Mouse (Mus musculus) forebrain, postnatal 0 days (tissue): ENCODE results near the gene Mecr. TPM values are rescaled to one million over a fixed set of nuclear protein-coding genes. Genes with fewer than 3 reads are reported as not detected.

Experiments used
- ATAC-seq: fragments of 200-750 bp; cut with Nextera tagmentation; 2 replicates; pipeline ENCODE4 v1.8.0; 2017; ENCODE audit warnings: mild to moderate bottlenecking, moderate library complexity
- DNase-seq: peaks from one replicate; pipeline ENCODE4 v3.0.0-alpha.2; 2015
- H3K27ac ChIP-seq: fragments of 300-500 bp; sonication (generic); 2 replicates; pipeline ENCODE4 v1.5.1; 2014; ENCODE audit warnings: low read depth, mild to moderate bottlenecking, antibody characterized with exemption, low read length, moderate library complexity, mixed read lengths
- H3K27me3 ChIP-seq: fragments of 300-500 bp; sonication (generic); 2 replicates; pipeline ENCODE4 v1.6.1; 2014; ENCODE audit warnings: mild to moderate bottlenecking, low read length, mixed read lengths; ENCODE audit not compliant: insufficient read depth
- H3K36me3 ChIP-seq: fragments of 300-500 bp; sonication (generic); 2 replicates; pipeline ENCODE4 v1.6.1; 2014; ENCODE audit warnings: mild to moderate bottlenecking, moderate library complexity; ENCODE audit not compliant: insufficient read depth
- H3K4me1 ChIP-seq: fragments of 300-500 bp; sonication (generic); 2 replicates; pipeline ENCODE4 v1.6.1; 2014; ENCODE audit warnings: antibody characterized with exemption; ENCODE audit not compliant: insufficient read depth
- H3K4me2 ChIP-seq: fragments of 300-500 bp; sonication (generic); 2 replicates; pipeline ENCODE4 v1.6.1; 2014; ENCODE audit warnings: low read depth, mild to moderate bottlenecking, moderate library complexity
- H3K4me3 ChIP-seq: fragments of 300-500 bp; sonication (generic); 2 replicates; pipeline ENCODE4 v1.5.1; 2014; ENCODE audit warnings: low read depth, low read length, mixed read lengths
- H3K9ac ChIP-seq: fragments of 300-500 bp; sonication (generic); 2 replicates; pipeline ENCODE4 v1.6.1; 2014; ENCODE audit warnings: mild to moderate bottlenecking
- H3K9me3 ChIP-seq: fragments of 300-500 bp; sonication (generic); 2 replicates; pipeline ENCODE4 v1.6.1; 2016; ENCODE audit warnings: low read length
- CTCF ChIP-seq: sonication (generic); IDR thresholded peaks from 2 replicates; pipeline ENCODE4 v1.5.1; 2016; ENCODE audit warnings: antibody characterized with exemption, control low read depth, low read depth
- WGBS: fragments of 180-500 bp; shearing (Covaris S2); extraction: QIAGEN DNeasy Blood & Tissue Kit; methylation state at CpG from one replicate; pipeline ENCODE4 v1.1.7; 2014; 5-methylcytosine and 5-hydroxymethylcytosine counted together
- polyA plus RNA-seq: library from polyadenylated mRNA; unstranded; fragments of >200 nt; fragmentation: Nextera tagmentation; extraction: Ambion mirVana; gene quantifications from 2 replicates; pipeline ENCODE4 v1.2.1, GENCODE M21; 2015
- total RNA-seq: library from RNA; depleted of rRNA; stranded (reverse); fragments of >200 nt; gene quantifications from 2 replicates; pipeline ENCODE4 v1.2.3, GENCODE M21; 2014

Gene Mecr
- total and polyA plus RNA-seq, 2 experiments from 2014 or later: 20.3 to 31.8 TPM

DNA sequence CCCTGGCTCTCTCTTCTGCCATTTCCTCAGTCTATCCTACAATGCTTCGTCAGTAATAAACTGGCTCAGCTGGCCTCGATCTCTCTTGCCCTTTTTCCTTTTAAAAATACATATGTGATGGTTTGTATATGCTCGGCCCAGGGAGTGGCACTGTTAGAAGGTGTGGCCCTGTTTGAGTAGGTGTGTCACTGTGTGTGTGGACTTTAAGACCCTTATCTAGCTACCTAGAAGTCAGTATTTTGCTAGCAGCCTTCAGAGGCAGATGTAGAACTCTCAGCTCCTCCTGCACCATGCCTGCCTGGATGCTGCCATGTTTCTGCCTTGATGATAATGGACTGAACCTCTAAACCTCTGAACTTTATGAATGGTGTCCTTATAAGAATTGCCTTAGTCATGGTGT, 20.7 kb upstream of the Mecr start:
- Histone ChIP-seq H3K9me3 (no peaks in the 10 kb centered on the region), H3K27ac (no peak overlapping the region), H3K4me3 (no peak overlapping the region), H3K4me2 (no peak overlapping the region), H3K9ac (no peak overlapping the region), H3K4me1 (0 out of 2 replicates have a peak, but pooled peaks cover 4% of the 10 kb centered on the region), H3K27me3 (no peaks in the 10 kb centered on the region), H3K36me3 (no peaks in the 10 kb centered on the region)
- TF ChIP-seq CTCF: no peak
- DNase-seq (no peak), ATAC-seq (no peak)
- 93% methylated on average over 3 of the region's 3 CpGs for WGBS

- 14% methylated on average over 3 of the region's 3 CpGs for WGBS
- no peak for ATAC-seq
- Histone ChIP-seq H3K36me3 (no peaks in the 10 kb centered on the region), H3K9ac (no peak overlapping the region), H3K27me3 (no peaks in the 10 kb centered on the region), H3K4me3 (no peak overlapping the region), H3K4me2 (no peak overlapping the region), H3K9me3 (no peaks in the 10 kb centered on the region), H3K4me1 (0 out of 2 replicates have a peak, but pooled peaks cover 4% of the 10 kb centered on the region), H3K27ac (no peak overlapping the region)
- no peak for TF ChIP-seq CTCF
- no peak for DNase-seq
Observed at GRCm38 (mm10) chr4:131824939-131825338, 18.3 kb upstream of the Mecr start.

- peak; percentile 57 for TF ChIP-seq CTCF
- Histone ChIP-seq H3K9me3 (no peaks in the 10 kb centered on the region), H3K4me1 (0 out of 2 replicates have a peak, but pooled peaks cover 4% of the 10 kb centered on the region), H3K27ac (no peak overlapping the region), H3K4me3 (no peak overlapping the region), H3K9ac (no peak overlapping the region), H3K36me3 (no peaks in the 10 kb centered on the region), H3K4me2 (no peak overlapping the region), H3K27me3 (no peaks in the 10 kb centered on the region)
- DNase-seq (no peak), ATAC-seq (no peak)
- 48% methylated on average over 8 of the region's 8 CpGs for WGBS
Observed at GRCm38 (mm10) chr4:131825830-131826229, 17.4 kb upstream of the Mecr start.

GRCm38 (mm10) chr4:131826905-131827304, 16.4 kb upstream of the Mecr start:
- ATAC-seq (peak; percentile 54; the same call in 1 of the 2 replicates), DNase-seq (no peak)
- H3K27ac ChIP-seq: no peak overlapping the region
- H3K9ac ChIP-seq: no peak overlapping the region
- H3K4me2 ChIP-seq: no peak overlapping the region
- no peak overlapping the region for H3K4me3 ChIP-seq
- H3K9me3 ChIP-seq: no peaks in the 10 kb centered on the region
- no peak for TF ChIP-seq CTCF
- H3K36me3 ChIP-seq: no peaks in the 10 kb centered on the region
- H3K4me1 ChIP-seq: no peaks in the 10 kb centered on the region
- WGBS: 6% methylated on average over 6 of the region's 6 CpGs
- H3K27me3 ChIP-seq: no peaks in the 10 kb centered on the region

DNA sequence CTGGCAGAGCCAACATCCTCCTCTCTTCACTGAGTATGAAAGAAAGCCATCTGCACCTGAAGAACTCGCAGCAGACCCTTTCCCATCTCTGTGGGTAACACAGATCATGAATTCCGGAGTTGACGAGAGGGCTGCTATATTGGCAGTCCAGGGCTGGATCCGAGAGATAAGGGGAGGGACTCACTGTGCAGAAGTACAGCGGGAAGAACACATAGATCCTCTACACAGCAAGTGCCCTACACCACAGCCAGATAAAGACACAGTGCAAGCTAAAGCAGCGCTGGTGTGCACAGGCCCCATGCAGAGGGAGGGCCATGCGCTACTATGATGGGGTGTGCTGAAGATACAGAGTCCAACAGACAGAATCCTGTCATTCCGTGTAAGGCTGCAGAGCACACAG, 14.1 kb upstream of the Mecr start:
- no peaks in the 10 kb centered on the region for H3K27me3 ChIP-seq
- ATAC-seq: no peak; the same call in 1 of the 2 replicates
- no peaks in the 10 kb centered on the region for H3K4me1 ChIP-seq
- no peak overlapping the region for H3K27ac ChIP-seq
- no peak overlapping the region for H3K4me2 ChIP-seq
- H3K36me3 ChIP-seq: no peaks in the 10 kb centered on the region
- H3K9me3 ChIP-seq: no peaks in the 10 kb centered on the region
- no peak overlapping the region for H3K9ac ChIP-seq
- TF ChIP-seq CTCF: no peak
- H3K4me3 ChIP-seq: no peak overlapping the region
- no peak for DNase-seq
- 71% methylated on average over 8 of the region's 8 CpGs for WGBS

DNA sequence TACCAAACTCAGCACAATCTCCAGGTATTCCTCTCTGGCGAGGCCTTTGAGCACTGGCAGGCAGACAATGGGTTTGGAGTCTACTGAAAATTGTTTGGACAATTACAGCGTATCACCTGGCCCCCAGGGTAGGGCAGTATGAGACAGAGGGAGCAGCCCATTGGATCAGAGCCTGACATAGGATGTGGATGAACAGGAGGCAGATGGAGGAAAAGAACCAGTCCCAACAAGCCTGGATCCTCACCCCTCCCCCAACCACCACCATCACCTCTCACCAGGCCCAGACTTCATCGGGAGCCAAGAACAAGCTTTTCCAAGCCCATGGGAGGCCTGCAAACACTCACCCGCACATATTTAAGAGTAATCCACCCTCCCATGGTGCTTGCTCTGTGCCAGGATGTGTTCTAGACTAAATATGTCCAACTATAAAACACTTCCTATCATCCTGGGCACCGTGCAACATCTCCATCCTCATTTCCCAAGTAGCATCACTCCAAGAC, 11.7 kb upstream of the Mecr start:
- ATAC-seq: no peak
- Histone ChIP-seq H3K9ac (no peak overlapping the region), H3K27ac (no peak overlapping the region), H3K4me3 (no peak overlapping the region), H3K9me3 (no peaks in the 10 kb centered on the region), H3K4me1 (no peaks in the 10 kb centered on the region; the same call in 1 of the 2 replicates), H3K4me2 (no peak overlapping the region), H3K36me3 (no peaks in the 10 kb centered on the region), H3K27me3 (no peaks in the 10 kb centered on the region)
- WGBS: 59% methylated on average over 5 of the region's 5 CpGs
- TF ChIP-seq CTCF: no peak
- DNase-seq: no peak

- ATAC-seq (no peak), DNase-seq (no peak)
- Histone ChIP-seq H3K27me3 (no peaks in the 10 kb centered on the region), H3K4me3 (no peak overlapping the region), H3K27ac (no peak overlapping the region), H3K9me3 (no peaks in the 10 kb centered on the region), H3K36me3 (no peaks in the 10 kb centered on the region), H3K9ac (no peak overlapping the region), H3K4me1 (no peaks in the 10 kb centered on the region; the same call in 1 of the 2 replicates), H3K4me2 (no peak overlapping the region)
- WGBS: 86% methylated on average over 3 of the region's 3 CpGs
- TF ChIP-seq CTCF: no peak
Observed at GRCm38 (mm10) chr4:131832759-131833407, 10.4 kb upstream of the Mecr start.
